Mouse (Mus musculus): Measurements from ENCODE around the gene Gk5. TPM values are rescaled to one million over a fixed set of nuclear protein-coding genes. Genes with fewer than 3 reads are reported as not detected.
A peak's percentile ranks its signal among the peaks of the same experiment; 100 is the strongest.

The Gk5 gene
- polyA plus RNA-seq, 1 experiment from 2014 or later: 2.1 TPM

DNA sequence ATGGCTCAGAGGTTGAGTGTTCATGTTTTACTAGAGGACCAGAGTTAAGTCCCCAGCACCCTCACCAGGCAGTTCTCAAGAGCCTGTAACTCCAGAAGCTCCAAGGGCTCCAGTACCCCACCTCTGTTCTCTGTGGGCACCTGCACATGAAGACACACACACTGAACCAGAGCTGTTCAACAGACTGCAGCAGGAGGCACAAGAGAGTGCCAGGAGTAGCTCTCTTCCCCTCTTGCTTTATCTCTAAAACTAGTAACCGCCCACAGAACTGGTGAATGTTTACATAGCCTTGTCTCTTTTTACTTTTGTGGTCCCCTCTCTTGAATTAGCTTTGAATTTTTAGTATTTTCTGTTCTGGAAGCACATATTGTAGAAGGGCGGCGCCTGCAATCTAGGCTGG lies 88.3 kb downstream of the Gk5 start:
- Histone ChIP-seq H3K4me3 (no peak overlapping the region), H3K36me3 (peaks cover 26% of the 10 kb centered on the region), H3K27ac (no peak overlapping the region), H3K27me3 (ENCODE audit: insufficient read depth, poor library complexity, severe bottlenecking) (no peaks in the 10 kb centered on the region), H3K4me1 (replicated peaks) (no peaks in the 10 kb centered on the region), H3K9me3 (no peaks in the 10 kb centered on the region)
- no peak for DNase-seq (ENCODE audit: low spot score)
- WGBS: 95% methylated on average over 3 of the region's 3 CpGs

DNA sequence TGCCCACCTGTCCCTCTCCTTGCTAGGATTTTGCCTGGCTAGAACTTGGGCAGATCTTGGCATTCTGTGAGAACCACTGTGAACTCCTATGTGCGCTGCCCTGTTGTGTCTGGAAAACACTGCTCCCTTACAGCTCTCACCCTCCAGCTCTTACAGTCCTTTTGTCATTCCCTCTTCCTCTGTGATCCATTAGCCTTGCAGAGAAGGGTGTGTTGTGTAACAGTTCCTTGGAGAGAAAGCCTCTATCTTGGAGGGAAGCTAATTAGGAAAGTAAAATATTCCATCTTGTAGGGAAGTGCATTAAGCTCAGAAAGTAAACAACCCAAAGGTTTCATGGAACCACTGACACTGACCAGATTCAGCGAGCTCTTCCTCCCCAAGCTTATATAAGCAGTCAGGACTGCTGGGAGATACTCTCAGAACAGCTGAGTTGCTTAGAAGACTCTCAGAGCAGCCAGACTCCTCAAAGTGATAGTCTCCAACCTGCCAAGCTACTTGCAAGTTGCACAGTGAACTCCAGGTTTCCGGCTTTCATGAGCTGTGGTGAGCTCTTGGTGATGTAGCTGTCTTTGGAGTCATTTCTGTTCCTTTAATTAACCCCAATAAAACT lies 94.0 kb downstream of the Gk5 start:
- H3K27me3 ChIP-seq (ENCODE audit: insufficient read depth, poor library complexity, severe bottlenecking): no peaks in the 10 kb centered on the region
- peaks cover 10% of the 10 kb centered on the region; the same call in 1 of the 2 replicates for H3K36me3 ChIP-seq
- WGBS: 90% methylated on average over 3 of the region's 3 CpGs
- no peaks in the 10 kb centered on the region for H3K9me3 ChIP-seq
- H3K4me3 ChIP-seq: no peak overlapping the region
- DNase-seq (ENCODE audit: low spot score): no peak
- H3K27ac ChIP-seq: no peak overlapping the region
- no peaks in the 10 kb centered on the region for H3K4me1 ChIP-seq (replicated peaks)

- peaks cover 9% of the 10 kb centered on the region; the same call in 1 of the 2 replicates for H3K36me3 ChIP-seq
- peaks cover 7% of the 10 kb centered on the region; the same call in 1 of the 2 replicates for H3K4me1 ChIP-seq (replicated peaks)
- no peak overlapping the region for H3K4me3 ChIP-seq
- no peak overlapping the region for H3K27ac ChIP-seq
- 88% methylated on average over 2 of the region's 2 CpGs for WGBS
- no peak for DNase-seq (ENCODE audit: low spot score)
- H3K27me3 ChIP-seq (ENCODE audit: insufficient read depth, poor library complexity, severe bottlenecking): no peaks in the 10 kb centered on the region
- no peaks in the 10 kb centered on the region for H3K9me3 ChIP-seq
Observed at GRCm38 (mm10) chr9:96214171-96214570, 95.0 kb downstream of the Gk5 start.

GRCm38 (mm10) chr9:96217299-96217698 lies 98.1 kb downstream of the Gk5 start:
- Histone ChIP-seq H3K4me1 (replicated peaks) (peaks cover 11% of the 10 kb centered on the region; the same call in 1 of the 2 replicates), H3K9me3 (no peaks in the 10 kb centered on the region), H3K4me3 (no peak overlapping the region), H3K36me3 (peaks cover 9% of the 10 kb centered on the region; the same call in 1 of the 2 replicates), H3K27me3 (ENCODE audit: insufficient read depth, poor library complexity, severe bottlenecking) (no peaks in the 10 kb centered on the region), H3K27ac (no peak overlapping the region)
- 92% methylated on average over 1 of the region's 1 CpGs for whole genome bisulfite sequencing
- DNase-seq (ENCODE audit: low spot score): no peak

DNA sequence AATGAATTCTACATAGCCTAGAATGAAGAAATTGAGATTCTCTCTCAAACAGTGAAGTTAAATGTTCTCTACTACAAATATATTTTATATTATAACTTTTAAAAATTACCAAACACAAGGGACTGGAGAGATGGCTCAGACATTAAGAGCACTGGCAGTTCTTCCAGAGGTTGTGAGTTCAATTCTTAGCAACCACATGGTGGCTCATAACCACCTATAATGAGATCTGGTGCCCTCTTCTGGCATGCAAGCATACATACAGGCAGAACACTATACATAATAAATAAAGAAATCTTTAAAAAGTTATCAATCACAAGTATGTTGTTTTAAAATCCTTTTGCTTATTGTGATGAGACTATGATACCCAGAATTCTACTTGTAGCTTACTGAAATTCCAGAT lies 98.6 kb downstream of the Gk5 start:
- Histone ChIP-seq H3K4me1 (replicated peaks) (peaks cover 11% of the 10 kb centered on the region; the same call in 1 of the 2 replicates), H3K36me3 (peaks cover 9% of the 10 kb centered on the region; the same call in 1 of the 2 replicates), H3K27ac (no peak overlapping the region), H3K4me3 (no peak overlapping the region), H3K9me3 (no peaks in the 10 kb centered on the region), H3K27me3 (ENCODE audit: insufficient read depth, poor library complexity, severe bottlenecking) (no peaks in the 10 kb centered on the region)
- DNase-seq (ENCODE audit: low spot score): no peak

DNA sequence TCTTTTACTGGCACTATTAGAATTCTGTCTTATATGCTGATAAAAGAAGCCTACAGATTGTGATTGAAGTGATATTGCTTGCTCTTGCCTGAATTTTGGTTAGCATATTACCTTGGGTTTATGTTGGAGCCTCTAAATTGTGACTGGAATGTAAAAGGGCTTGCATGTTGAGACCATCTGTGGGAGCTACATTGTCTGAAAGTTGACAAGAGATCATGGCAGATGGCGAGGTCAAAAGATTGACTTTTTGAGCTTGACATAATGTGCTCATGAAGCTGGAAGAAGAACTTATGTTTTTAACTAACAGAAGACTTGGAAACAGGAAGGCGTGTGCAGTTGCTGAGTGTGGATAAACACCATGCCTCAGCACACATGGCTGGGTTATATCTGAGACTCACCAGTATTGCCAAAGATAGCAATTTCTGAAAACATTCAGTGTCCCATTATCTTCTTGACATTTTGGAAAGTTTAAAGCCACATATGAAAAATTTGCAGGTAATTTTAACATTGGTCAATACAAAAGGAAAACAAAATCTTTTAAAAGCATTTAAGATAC lies 100.0 kb downstream of the Gk5 start:
- Histone ChIP-seq H3K36me3 (peaks cover 8% of the 10 kb centered on the region; the same call in 1 of the 2 replicates), H3K27me3 (ENCODE audit: insufficient read depth, poor library complexity, severe bottlenecking) (no peaks in the 10 kb centered on the region), H3K27ac (no peak overlapping the region), H3K4me3 (no peak overlapping the region), H3K9me3 (no peaks in the 10 kb centered on the region), H3K4me1 (replicated peaks) (peaks cover 11% of the 10 kb centered on the region; the same call in 1 of the 2 replicates)
- WGBS: 49% methylated on average over 2 of the region's 2 CpGs
- peak; percentile 27 for DNase-seq (ENCODE audit: low spot score)

GRCm38 (mm10) chr9:96220419-96220818 lies 101.3 kb downstream of the Gk5 start:
- Histone ChIP-seq H3K27ac (0 out of 2 replicates have a peak overlapping the region, but pooled peaks have one; percentile 29), H3K4me1 (replicated peaks) (peaks cover 11% of the 10 kb centered on the region; the same call in 1 of the 2 replicates), H3K9me3 (no peaks in the 10 kb centered on the region), H3K4me3 (no peak overlapping the region), H3K27me3 (ENCODE audit: insufficient read depth, poor library complexity, severe bottlenecking) (no peaks in the 10 kb centered on the region), H3K36me3 (no peaks in the 10 kb centered on the region)
- DNase-seq (ENCODE audit: low spot score): no peak

GRCm38 (mm10) chr9:96223302-96223701 lies 104.1 kb downstream of the Gk5 start:
- Histone ChIP-seq H3K4me3 (no peak overlapping the region), H3K36me3 (no peaks in the 10 kb centered on the region), H3K4me1 (replicated peaks) (peaks cover 10% of the 10 kb centered on the region; the same call in 1 of the 2 replicates), H3K9me3 (no peaks in the 10 kb centered on the region), H3K27me3 (ENCODE audit: insufficient read depth, poor library complexity, severe bottlenecking) (no peaks in the 10 kb centered on the region), H3K27ac (no peak overlapping the region)
- no peak for DNase-seq (ENCODE audit: low spot score)
- 90% methylated on average over 2 of the region's 2 CpGs for WGBS

GRCm38 (mm10) chr9:96228285-96228684 lies 109.1 kb downstream of the Gk5 start:
- Histone ChIP-seq H3K9me3 (no peaks in the 10 kb centered on the region), H3K4me1 (replicated peaks) (peaks cover 4% of the 10 kb centered on the region; the same call in 1 of the 2 replicates), H3K27ac (no peak overlapping the region), H3K27me3 (ENCODE audit: insufficient read depth, poor library complexity, severe bottlenecking) (no peaks in the 10 kb centered on the region), H3K4me3 (no peak overlapping the region), H3K36me3 (no peaks in the 10 kb centered on the region)
- DNase-seq (ENCODE audit: low spot score): no peak

DNA sequence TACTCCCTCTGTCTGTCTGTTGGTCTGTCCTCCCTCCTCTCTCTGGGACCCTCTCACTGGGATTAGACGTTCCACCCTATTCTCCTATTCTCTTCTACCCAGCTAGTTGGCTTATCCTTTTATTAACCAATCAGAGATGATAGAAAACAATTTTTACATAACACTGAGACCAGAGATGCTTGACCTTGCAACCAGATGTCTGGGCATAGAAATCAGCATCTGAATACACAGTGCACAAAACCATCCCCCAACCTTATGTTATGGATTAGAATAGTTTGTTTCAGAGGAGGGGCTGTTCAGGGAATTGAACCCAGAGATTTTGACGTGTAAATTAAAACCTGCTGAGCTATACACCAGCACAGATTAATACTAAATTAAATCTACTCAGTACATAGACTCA lies 111.1 kb downstream of the Gk5 start:
- WGBS: 33% methylated on average over 2 of the region's 2 CpGs
- DNase-seq (ENCODE audit: low spot score): no peak
- Histone ChIP-seq H3K27ac (no peak overlapping the region), H3K27me3 (ENCODE audit: insufficient read depth, poor library complexity, severe bottlenecking) (no peaks in the 10 kb centered on the region), H3K4me3 (no peak overlapping the region), H3K9me3 (no peaks in the 10 kb centered on the region), H3K4me1 (replicated peaks) (peaks cover 4% of the 10 kb centered on the region; the same call in 1 of the 2 replicates), H3K36me3 (no peaks in the 10 kb centered on the region)

Other genes with a start within 250 kb of the Gk5 start
- 17.1 and 17.9 TPM in 2 replicates for gene Xrn1, start 164.6 kb upstream of the Gk5 start, polyA plus RNA-seq (2016; fragmentation: Nextera tagmentation; extraction: Ambion mirVana)
- gene Tfdp2, start 76.9 kb downstream of the Gk5 start, polyA plus RNA-seq (2016; fragmentation: Nextera tagmentation; extraction: Ambion mirVana): 68.4 and 81.6 TPM in 2 replicates
- 162 and 177 TPM in 2 replicates for gene Atp1b3, start 245.1 kb downstream of the Gk5 start, polyA plus RNA-seq (2016; fragmentation: Nextera tagmentation; extraction: Ambion mirVana)